Mouse (Mus musculus) limb, embryonic 14.5 days (tissue): ENCODE data around the gene Dnaic1. TPM values are rescaled to one million over a fixed set of nuclear protein-coding genes. Genes with fewer than 3 reads are reported as not detected.
A peak's percentile ranks its signal among the peaks of the same experiment; 100 is the strongest.
"Not testable (repeated sequence)": the region's sequence is repeated elsewhere in the genome, so short reads cannot be mapped to it uniquely, and the experiment has no call there.

ENCODE experiments used
- ATAC-seq: fragments of 200-750 bp; cut with Nextera tagmentation; 2 replicates; pipeline ENCODE4 v1.8.0; 2017; ENCODE audit warnings: low read depth, moderate number of reproducible peaks, moderate TSS enrichment; ENCODE audit not compliant: low FRiP score
- DNase-seq: peaks from one replicate; pipeline ENCODE4 v3.0.0-alpha.2; 2015; ENCODE audit warnings: low spot score
- H3K27ac ChIP-seq: fragments of 300-500 bp; sonication (generic); replicated peaks from 2 replicates; pipeline ENCODE4 v1.5.1; 2014; ENCODE audit warnings: low read depth, mild to moderate bottlenecking, low read length, moderate library complexity, mixed read lengths
- H3K27me3 ChIP-seq: fragments of 300-500 bp; sonication (generic); 2 replicates; pipeline ENCODE4 v1.6.1; 2014; ENCODE audit warnings: low read length, mixed read lengths; ENCODE audit not compliant: control insufficient read depth, insufficient read depth
- H3K36me3 ChIP-seq: fragments of 300-500 bp; sonication (generic); 2 replicates; pipeline ENCODE4 v1.6.1; 2014; ENCODE audit warnings: mild to moderate bottlenecking, low read length, moderate library complexity, mixed read lengths; ENCODE audit not compliant: control insufficient read depth, insufficient read depth
- H3K4me1 ChIP-seq: fragments of 300-500 bp; sonication (generic); 2 replicates; pipeline ENCODE4 v1.6.1; 2014; ENCODE audit warnings: antibody characterized with exemption, low read length, mixed read lengths; ENCODE audit not compliant: control insufficient read depth, insufficient read depth
- H3K4me2 ChIP-seq: fragments of 300-500 bp; sonication (generic); replicated peaks from 2 replicates; pipeline ENCODE4 v1.6.1; 2014; ENCODE audit warnings: low read depth, mild to moderate bottlenecking, low read length, moderate library complexity; ENCODE audit not compliant: severe bottlenecking
- H3K4me3 ChIP-seq: fragments of 300-500 bp; sonication (generic); replicated peaks from 2 replicates; pipeline ENCODE4 v1.5.1; 2014; ENCODE audit warnings: low read length
- H3K9ac ChIP-seq: fragments of 300-500 bp; sonication (generic); 2 replicates; pipeline ENCODE4 v1.6.1; 2014; ENCODE audit warnings: mild to moderate bottlenecking, low read depth, low read length, moderate library complexity; ENCODE audit not compliant: severe bottlenecking
- H3K9me3 ChIP-seq: fragments of 300-500 bp; sonication (generic); 2 replicates; pipeline ENCODE4 v1.6.1; 2016; ENCODE audit warnings: low read length; ENCODE audit not compliant: control insufficient read depth
- POLR2A ChIP-seq: fragments of 200-500 bp; IDR thresholded peaks from 2 replicates; pipeline ENCODE4 v1.8.0; 2012; ENCODE audit warnings: inconsistent platforms, mild to moderate bottlenecking, moderate library complexity, borderline replicate concordance; ENCODE audit not compliant: insufficient read depth, insufficient read length; ENCODE audit errors: extremely low read depth
- WGBS: fragments of 180-500 bp; shearing (Covaris S2); extraction: QIAGEN DNeasy Blood & Tissue Kit; methylation state at CpG from one replicate; pipeline ENCODE4 v1.1.7; 2014; 5-methylcytosine and 5-hydroxymethylcytosine counted together
- polyA plus RNA-seq, 2 experiments: library from polyadenylated mRNA; depleted of rRNA in 1 of 2; stranded (reverse) in 1 of 2; unstranded in 1 of 2; fragments of >200 nt; fragmentation: Nextera tagmentation in 1 of 2; extraction: Ambion mirVana in 1 of 2; gene quantifications; 2 replicates each; pipeline versions ENCODE4 v1.2.1 to v1.2.3; 2012 to 2014

Dnaic1 gene
- polyA plus RNA-seq, 2 experiments = 0.67 to 0.78 TPM

DNA sequence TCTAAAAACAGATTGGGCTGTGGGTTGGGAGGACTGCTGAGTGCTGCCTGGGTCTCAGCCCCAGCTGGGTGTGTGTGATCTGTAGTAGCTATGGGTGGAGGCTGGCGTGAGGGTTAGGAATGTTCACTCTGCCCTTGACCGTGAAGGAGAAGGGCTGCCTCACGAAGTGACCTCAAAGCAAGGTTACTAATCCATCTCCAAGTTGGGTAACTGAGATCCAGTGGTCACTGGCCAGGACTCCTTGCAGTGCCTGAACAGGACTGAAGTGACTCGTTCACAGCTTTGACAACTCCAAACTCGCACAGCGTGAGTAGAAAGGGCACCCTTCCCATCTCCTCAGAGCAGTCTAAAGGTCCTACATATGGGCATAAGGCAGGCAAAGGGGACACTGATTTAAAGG lies 109.3 kb downstream of the Dnaic1 start:
- no peak for TF ChIP-seq POLR2A
- no peak for ATAC-seq
- peaks cover 9% of the 10 kb centered on the region; the same call in 1 of the 2 replicates for H3K4me1 ChIP-seq
- H3K27me3 ChIP-seq = peaks cover 39% of the 10 kb centered on the region
- no peaks in the 10 kb centered on the region for H3K9me3 ChIP-seq
- H3K9ac ChIP-seq = no peak overlapping the region
- no peaks in the 10 kb centered on the region for H3K36me3 ChIP-seq
- H3K27ac ChIP-seq = no peak overlapping the region
- WGBS = 75% methylated on average over 6 of the region's 6 CpGs
- no peak overlapping the region for H3K4me3 ChIP-seq
- H3K4me2 ChIP-seq = no peak overlapping the region
- DNase-seq = no peak

DNA sequence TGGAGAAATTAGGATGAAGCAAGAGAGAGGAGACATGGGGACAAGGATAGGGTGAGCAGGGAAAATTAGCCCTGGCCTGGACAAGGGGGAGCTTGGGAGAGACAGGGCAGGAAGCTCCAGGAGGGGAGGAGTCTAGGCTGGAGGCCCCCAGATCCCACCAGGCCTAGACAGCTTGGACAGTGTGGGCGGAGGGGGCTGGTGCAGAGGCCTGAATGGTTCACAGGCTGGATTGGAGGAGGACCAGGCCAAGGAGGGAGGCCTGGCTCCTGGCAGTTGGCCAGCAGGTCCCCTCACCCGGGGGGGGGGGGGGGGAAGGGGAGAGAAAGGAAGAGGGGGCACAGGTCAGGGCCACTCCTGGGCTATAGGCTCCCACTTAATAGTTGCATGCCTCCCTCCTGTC lies 109.7 kb downstream of the Dnaic1 start:
- Histone ChIP-seq H3K9ac (no peak overlapping the region), H3K4me1 (peaks cover 9% of the 10 kb centered on the region; the same call in 1 of the 2 replicates), H3K27ac (no peak overlapping the region)

DNA sequence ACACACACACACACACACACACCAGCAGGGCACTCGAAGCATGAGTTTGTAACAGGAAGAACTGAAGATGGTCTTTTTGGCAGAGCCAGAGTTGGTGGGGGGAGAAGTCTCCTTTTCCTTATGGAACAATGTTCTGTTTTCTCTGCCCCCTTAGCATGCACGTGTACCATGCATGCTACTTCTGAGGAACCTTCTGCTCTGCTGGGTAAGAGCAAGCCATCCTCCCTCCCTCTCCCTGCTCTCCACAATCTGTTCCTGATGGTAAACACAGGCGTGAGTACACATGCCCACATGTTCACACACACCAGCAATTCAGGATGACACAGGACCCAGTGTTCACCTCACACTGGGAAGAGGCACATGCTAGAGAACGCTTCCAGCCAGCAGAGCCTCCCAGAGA lies 111.6 kb downstream of the Dnaic1 start:
- Histone ChIP-seq H3K27ac (no peak overlapping the region), H3K9ac (no peak overlapping the region), H3K27me3 (peaks cover 21% of the 10 kb centered on the region; the same call in 1 of the 2 replicates), H3K4me1 (peaks cover 9% of the 10 kb centered on the region; the same call in 1 of the 2 replicates), H3K36me3 (no peaks in the 10 kb centered on the region), H3K4me3 (no peak overlapping the region), H3K9me3 (no peaks in the 10 kb centered on the region), H3K4me2 (no peak overlapping the region)
- DNase-seq (no peak), ATAC-seq (no peak)
- 52% methylated on average over 4 of the region's 4 CpGs for WGBS
- no peak for TF ChIP-seq POLR2A

More for the DNA sequence above, 109.7 kb downstream of the Dnaic1 start:
- Histone ChIP-seq H3K27me3 (peaks cover 35% of the 10 kb centered on the region), H3K4me2 (no peak overlapping the region), H3K4me3 (no peak overlapping the region), H3K9me3 (no peaks in the 10 kb centered on the region), H3K36me3 (no peaks in the 10 kb centered on the region)
- WGBS = 83% methylated on average over 1 of the region's 2 CpGs
- no peak for ATAC-seq
- DNase-seq = no peak
- no peak for TF ChIP-seq POLR2A

DNA sequence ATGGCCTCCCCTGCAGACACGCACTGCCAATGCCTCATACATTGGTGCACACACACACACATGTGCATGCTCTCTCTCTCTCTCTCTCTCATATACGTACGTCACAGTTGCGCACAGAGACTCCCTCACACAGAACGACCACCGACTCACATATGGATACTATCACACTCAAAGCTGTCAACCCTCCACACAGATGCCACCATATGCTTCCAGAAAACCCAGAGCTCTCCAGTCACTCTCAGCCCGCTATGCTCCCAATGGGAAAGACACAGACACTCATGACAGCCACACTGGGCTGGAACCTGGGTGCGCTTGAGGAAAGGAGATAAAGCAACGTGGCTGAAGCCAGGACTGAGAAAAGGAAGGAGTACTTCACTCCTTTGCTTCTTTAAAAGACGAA lies 112.4 kb downstream of the Dnaic1 start:
- Histone ChIP-seq H3K4me1 (peaks cover 9% of the 10 kb centered on the region; the same call in 1 of the 2 replicates), H3K27me3 (peaks cover 14% of the 10 kb centered on the region; the same call in 1 of the 2 replicates), H3K27ac (no peak overlapping the region), H3K4me2 (no peak overlapping the region), H3K4me3 (no peak overlapping the region), H3K36me3 (no peaks in the 10 kb centered on the region), H3K9ac (no peak overlapping the region), H3K9me3 (no peaks in the 10 kb centered on the region)
- no peak for DNase-seq
- 61% methylated on average over 10 of the region's 10 CpGs for WGBS
- ATAC-seq = no peak
- no peak for TF ChIP-seq POLR2A

DNA sequence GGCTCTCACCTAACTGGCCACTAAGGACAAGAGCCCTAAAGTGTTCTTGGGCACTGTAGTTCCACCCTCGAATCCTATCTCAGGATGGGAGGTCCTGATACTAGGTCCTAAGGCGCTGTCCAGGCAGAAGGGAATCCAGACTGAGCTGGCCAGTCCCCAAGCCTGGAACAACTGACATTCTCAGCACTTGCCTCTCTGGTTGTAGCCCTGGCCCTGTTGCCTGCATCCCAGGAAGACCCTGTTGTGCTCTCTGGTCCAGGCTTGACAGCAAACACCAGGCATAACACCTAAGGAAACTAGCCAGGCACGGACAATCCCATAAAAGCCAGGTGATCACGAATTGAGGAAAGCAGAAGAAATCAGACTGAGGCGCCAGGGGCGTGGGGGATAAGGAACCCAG lies 113.2 kb downstream of the Dnaic1 start:
- 20% methylated on average over 6 of the region's 6 CpGs for WGBS
- DNase-seq (no peak), ATAC-seq (no peak)
- 0 out of 2 replicates have a peak overlapping the region, but pooled peaks have one; percentile 5 for H3K4me2 ChIP-seq
- no peaks in the 10 kb centered on the region for H3K36me3 ChIP-seq
- no peaks in the 10 kb centered on the region for H3K9me3 ChIP-seq
- H3K27me3 ChIP-seq = peaks cover 14% of the 10 kb centered on the region; the same call in 1 of the 2 replicates
- H3K4me1 ChIP-seq = peaks cover 3% of the 10 kb centered on the region; the same call in 1 of the 2 replicates
- no peak overlapping the region for H3K4me3 ChIP-seq
- TF ChIP-seq POLR2A = no peak
- H3K27ac ChIP-seq = no peak overlapping the region
- no peak overlapping the region for H3K9ac ChIP-seq

DNA sequence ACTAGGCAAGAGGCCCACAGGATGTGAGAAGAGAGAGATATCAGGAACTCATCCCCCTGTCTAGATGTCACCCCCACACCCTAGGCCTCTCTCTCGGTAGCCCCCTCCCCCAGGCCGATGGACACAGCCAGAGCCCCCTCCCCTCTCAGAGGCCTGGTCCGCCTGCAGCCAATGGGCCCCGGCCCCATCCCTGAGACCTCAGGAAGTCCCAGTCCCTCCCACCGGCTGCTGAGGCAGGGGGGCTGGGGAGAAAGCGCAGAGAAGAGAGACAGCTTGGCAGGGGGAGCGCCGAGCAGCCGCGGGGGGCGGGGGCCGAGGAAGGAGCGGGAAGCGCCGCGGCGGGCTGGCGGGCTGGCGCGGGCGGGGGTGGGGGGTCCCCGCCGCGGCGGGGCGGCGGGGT lies 113.7 kb downstream of the Dnaic1 start:
- peak overlapping the region; percentile 18; the same call in 1 of the 2 replicates for H3K4me3 ChIP-seq
- H3K9ac ChIP-seq, DNase-seq, H3K4me1 ChIP-seq, H3K36me3 ChIP-seq, H3K27ac ChIP-seq, H3K9me3 ChIP-seq: not testable (repeated sequence)
- peak overlapping the region; percentile 32; the same call in 1 of the 2 replicates for H3K4me2 ChIP-seq
- H3K27me3 ChIP-seq = peaks cover 14% of the 10 kb centered on the region; the same call in 1 of the 2 replicates
- WGBS = 0% methylated on average over 1 of the region's 27 CpGs
- ATAC-seq = peak; percentile 54; the same call in 1 of the 2 replicates

DNA sequence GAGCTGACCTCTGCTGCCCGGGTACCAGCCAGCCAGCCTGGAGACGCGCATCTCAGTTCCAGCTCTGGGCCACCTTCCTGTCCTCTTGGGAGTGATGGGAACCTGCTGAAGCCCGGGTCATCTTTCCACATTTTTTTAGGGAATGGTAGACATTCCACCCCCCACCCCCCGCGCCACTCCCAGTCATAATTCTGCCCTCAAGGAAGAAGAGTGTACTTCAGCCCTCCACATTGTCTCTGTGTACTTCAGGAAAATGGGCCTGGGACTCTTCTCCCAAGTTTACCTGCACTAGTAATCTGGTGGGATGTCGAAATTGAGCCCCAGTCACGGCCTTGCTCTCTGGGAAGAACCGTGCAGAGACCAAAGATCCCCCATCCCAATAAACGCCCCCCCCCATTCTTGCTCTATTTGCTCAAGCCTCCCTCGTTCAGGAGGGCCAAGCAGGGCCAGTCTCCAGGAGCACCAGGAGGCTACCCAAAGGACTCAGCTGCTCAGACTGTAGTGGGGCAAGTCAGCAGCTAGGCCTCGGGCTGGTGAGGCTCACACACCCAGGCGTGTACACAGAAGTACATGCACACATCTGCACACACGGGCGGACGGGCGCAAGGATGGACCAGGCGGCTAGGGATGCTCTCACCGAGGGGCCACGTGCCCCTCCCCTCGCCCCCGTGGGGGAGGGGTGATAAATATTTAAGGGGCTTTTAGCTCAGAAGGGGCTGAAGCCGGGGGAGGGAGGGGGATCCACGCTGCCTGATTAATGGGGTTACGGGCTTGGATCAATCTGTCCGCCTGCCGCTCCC lies 114.8 kb downstream of the Dnaic1 start:
- H3K4me3 ChIP-seq = peak overlapping the region; percentile 18; the same call in 1 of the 2 replicates
- DNase-seq, ATAC-seq, H3K9ac ChIP-seq, H3K27ac ChIP-seq, H3K36me3 ChIP-seq, H3K4me1 ChIP-seq, H3K9me3 ChIP-seq: not testable (repeated sequence)
- WGBS = 5% methylated on average over 21 of the region's 27 CpGs
- H3K27me3 ChIP-seq = peaks cover 13% of the 10 kb centered on the region; the same call in 1 of the 2 replicates
- H3K4me2 ChIP-seq = peak overlapping the region; percentile 30; the same call in 1 of the 2 replicates

DNA sequence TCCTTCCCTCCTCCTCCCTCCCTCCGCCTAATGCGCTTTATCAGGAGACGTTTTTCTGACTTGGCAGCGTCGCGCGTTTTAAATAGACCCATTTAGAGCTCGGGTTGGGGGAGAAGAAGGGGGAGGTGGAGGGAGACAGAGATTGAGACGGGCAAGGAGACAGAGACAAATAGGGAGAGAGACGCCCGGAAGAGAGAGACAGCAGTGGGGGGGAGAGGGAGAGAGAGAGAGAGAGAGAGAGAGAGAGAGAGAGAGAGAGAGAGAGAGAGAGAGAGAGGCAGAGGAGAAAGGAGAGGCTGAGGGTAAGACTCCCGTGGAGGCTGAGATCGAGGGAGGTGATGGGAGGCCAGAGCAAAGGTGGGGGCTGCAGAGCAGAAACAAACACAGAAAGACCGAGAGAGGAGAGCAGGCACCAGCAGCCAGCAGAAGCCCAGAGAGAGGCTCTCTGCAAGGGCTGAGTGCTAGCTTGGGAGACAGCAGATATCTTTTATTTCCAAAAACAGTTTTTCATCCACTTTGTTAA lies 115.4 kb downstream of the Dnaic1 start:
- H3K4me2 ChIP-seq = not testable (repeated sequence)
- WGBS = 2% methylated on average over 14 of the region's 14 CpGs

More for the DNA sequence above, 115.4 kb downstream of the Dnaic1 start:
- H3K27me3 ChIP-seq, H3K4me1 ChIP-seq, ATAC-seq, H3K36me3 ChIP-seq, DNase-seq, H3K9ac ChIP-seq, H3K4me3 ChIP-seq, H3K27ac ChIP-seq, H3K9me3 ChIP-seq: not testable (repeated sequence)
